Mouse (Mus musculus) liver, embryonic 15.5 days (tissue): ENCODE measurements around the gene H2-M3. TPM values are rescaled to one million over a fixed set of nuclear protein-coding genes. Genes with fewer than 3 reads are reported as not detected.

Experiments used
- ATAC-seq: fragments of 200-750 bp; cut with Nextera tagmentation; 2 replicates; pipeline ENCODE4 v1.8.0; 2017; ENCODE audit warnings: moderate number of reproducible peaks, mild to moderate bottlenecking, moderate library complexity; ENCODE audit not compliant: insufficient read depth
- H3K27ac ChIP-seq: fragments of 300-500 bp; sonication (generic); replicated peaks from 2 replicates; pipeline ENCODE4 v1.5.1; 2015; ENCODE audit warnings: mild to moderate bottlenecking, inconsistent platforms
- H3K27me3 ChIP-seq: fragments of 300-500 bp; sonication (generic); 2 replicates; pipeline ENCODE4 v1.6.1; 2015; ENCODE audit warnings: mild to moderate bottlenecking, inconsistent platforms
- H3K36me3 ChIP-seq: fragments of 300-500 bp; sonication (generic); replicated peaks from 2 replicates; pipeline ENCODE4 v1.6.1; 2015; ENCODE audit warnings: moderate library complexity, mild to moderate bottlenecking, inconsistent platforms
- H3K4me1 ChIP-seq: fragments of 300-500 bp; sonication (generic); replicated peaks from 2 replicates; pipeline ENCODE4 v1.6.1; 2015; ENCODE audit warnings: inconsistent platforms
- H3K4me2 ChIP-seq: fragments of 300-500 bp; sonication (generic); 2 replicates; pipeline ENCODE4 v1.6.1; 2015; ENCODE audit warnings: moderate library complexity, mild to moderate bottlenecking, inconsistent platforms
- H3K4me3 ChIP-seq: fragments of 300-500 bp; sonication (generic); replicated peaks from 2 replicates; pipeline ENCODE4 v1.5.1; 2015; ENCODE audit warnings: mild to moderate bottlenecking, inconsistent platforms
- H3K9ac ChIP-seq: fragments of 300-500 bp; sonication (generic); 2 replicates; pipeline ENCODE4 v1.6.1; 2015; ENCODE audit warnings: moderate library complexity, mild to moderate bottlenecking, inconsistent platforms
- H3K9me3 ChIP-seq: fragments of 300-500 bp; sonication (generic); replicated peaks from 2 replicates; pipeline ENCODE4 v1.6.1; 2016; ENCODE audit warnings: inconsistent platforms
- WGBS: fragments of 180-500 bp; shearing (Covaris S2); methylation state at CpG from one replicate; pipeline ENCODE4 v1.1.7; 2015; ENCODE audit warnings: mixed read lengths; ENCODE audit not compliant: insufficient replicate concordance; 5-methylcytosine and 5-hydroxymethylcytosine counted together
- polyA plus RNA-seq: library from polyadenylated mRNA; unstranded; fragments of >200 nt; fragmentation: Nextera tagmentation; extraction: Ambion mirVana; gene quantifications from 2 replicates; pipeline ENCODE4 v1.2.1, GENCODE M21; 2015

H2-M3 gene
- polyA plus RNA-seq, 1 experiment from 2014 or later, result 2.0 TPM

DNA sequence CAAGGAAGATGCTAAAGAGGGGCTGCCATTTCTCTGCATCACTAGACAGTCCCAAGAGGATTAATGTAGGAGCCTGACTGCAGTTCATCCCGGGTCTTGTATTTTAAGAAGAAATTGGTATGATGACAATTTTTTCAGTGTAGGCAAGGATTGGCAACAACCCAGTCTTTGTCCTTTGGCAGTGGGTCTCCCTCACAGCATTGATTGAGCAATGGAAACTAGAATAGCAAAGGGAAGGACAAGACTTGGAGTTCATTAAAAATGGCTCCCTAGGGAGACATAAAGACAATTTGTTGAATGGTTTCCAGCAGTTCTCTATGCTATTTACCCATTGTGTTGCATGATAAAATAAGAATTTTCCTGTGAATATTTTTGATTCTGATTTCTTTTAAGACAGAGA lies 10.3 kb downstream of the H2-M3 start:
- Histone ChIP-seq H3K4me3 (no peak overlapping the region), H3K9me3 (no peaks in the 10 kb centered on the region), H3K4me1 (no peaks in the 10 kb centered on the region), H3K9ac (no peak overlapping the region), H3K36me3 (no peaks in the 10 kb centered on the region), H3K4me2 (no peak overlapping the region), H3K27ac (no peak overlapping the region), H3K27me3 (no peaks in the 10 kb centered on the region)
- 64% methylated on average over 1 of the region's 1 CpGs for WGBS
- no peak for ATAC-seq

DNA sequence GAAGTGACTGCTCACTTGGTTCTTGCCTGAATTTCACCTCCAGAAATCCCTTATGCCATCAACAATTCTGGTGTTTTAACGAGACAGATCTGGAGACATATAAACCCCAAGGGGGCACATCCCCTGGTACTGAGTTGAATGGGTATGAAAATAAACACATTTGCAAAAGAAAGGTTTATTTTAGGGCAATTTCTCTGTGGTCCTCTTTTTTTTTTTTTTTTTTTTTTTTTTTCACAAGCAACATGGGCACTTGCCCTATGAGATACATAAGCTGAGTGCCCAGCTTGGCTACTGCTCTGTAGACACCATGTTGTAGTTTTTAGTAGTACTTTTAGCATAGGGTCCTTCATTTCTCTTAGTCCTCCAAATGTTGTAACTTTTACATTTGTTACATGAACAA lies 13.3 kb downstream of the H2-M3 start, which contains the start of gene Olfr99:
Gene Olfr99 (minus strand): TSS at position 101 of the 400 bp plus-strand sequence.
- Histone ChIP-seq H3K27me3 (no peaks in the 10 kb centered on the region), H3K4me3 (no peak within 1 kb of the TSS), H3K27ac (no peak within 1 kb of the TSS), H3K36me3 (no peaks in the 10 kb centered on the region), H3K9ac (no peak within 1 kb of the TSS), H3K4me2 (no peak within 1 kb of the TSS), H3K4me1 (no peaks in the 10 kb centered on the region), H3K9me3 (no peaks in the 10 kb centered on the region)
- ATAC-seq, result no peak
- 65% methylated on average over 1 of the region's 1 CpGs for WGBS

DNA sequence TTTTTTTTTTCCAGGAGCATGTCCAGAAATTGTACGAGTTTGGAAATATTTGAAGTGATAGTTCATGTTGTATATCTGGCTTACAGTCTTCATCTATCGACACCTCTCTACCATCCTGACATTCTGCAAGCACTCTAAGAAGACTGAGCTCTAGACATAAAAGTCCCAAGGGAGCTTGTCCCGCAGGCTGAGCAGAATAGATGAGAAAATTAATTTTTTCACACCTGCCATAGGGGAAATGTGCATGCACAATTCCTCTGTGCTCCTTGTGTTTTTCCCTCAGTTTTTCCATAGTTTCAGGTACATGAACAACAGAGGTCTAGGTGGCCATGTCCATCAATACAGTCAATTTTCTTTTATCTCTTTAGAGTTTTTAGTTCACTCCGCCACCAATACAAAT lies 34.2 kb downstream of the H2-M3 start, which contains the start of gene Olfr101:
Gene Olfr101 (minus strand): TSS at position 101 of the 400 bp plus-strand sequence.
- WGBS, result 63% methylated on average over 4 of the region's 4 CpGs
- ATAC-seq, result no peak
- H3K4me3 ChIP-seq, result no peak within 1 kb of the TSS
- H3K9ac ChIP-seq, result no peak within 1 kb of the TSS
- no peak within 1 kb of the TSS for H3K27ac ChIP-seq
- no peaks in the 10 kb centered on the region for H3K4me1 ChIP-seq
- H3K36me3 ChIP-seq, result no peaks in the 10 kb centered on the region
- no peak within 1 kb of the TSS for H3K4me2 ChIP-seq
- H3K9me3 ChIP-seq, result no peaks in the 10 kb centered on the region
- H3K27me3 ChIP-seq, result no peaks in the 10 kb centered on the region

DNA sequence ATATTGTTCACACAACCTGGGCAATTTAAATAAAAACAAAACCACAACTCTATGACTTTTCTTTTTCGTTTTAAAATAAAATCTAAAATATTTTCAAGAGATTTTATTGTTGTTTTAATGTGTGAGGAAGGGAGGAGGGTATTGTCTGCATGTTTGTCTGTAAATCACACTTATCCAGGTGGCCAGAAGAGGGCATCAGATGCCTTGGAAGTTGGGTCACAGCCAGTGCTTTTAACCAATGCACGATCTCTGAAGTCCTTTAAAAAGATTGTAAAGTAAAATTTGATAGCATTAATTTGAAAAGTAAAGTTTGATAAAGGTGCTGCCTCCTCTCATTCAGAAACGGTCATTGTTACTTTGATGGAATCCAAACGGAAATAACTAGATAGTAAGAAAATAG lies 38.5 kb downstream of the H2-M3 start:
- Histone ChIP-seq H3K27ac (no peak overlapping the region), H3K4me2 (no peak overlapping the region), H3K9ac (no peak overlapping the region), H3K27me3 (no peaks in the 10 kb centered on the region), H3K36me3 (no peaks in the 10 kb centered on the region), H3K9me3 (no peaks in the 10 kb centered on the region), H3K4me3 (no peak overlapping the region), H3K4me1 (no peaks in the 10 kb centered on the region)
- ATAC-seq, result no peak
- 31% methylated on average over 4 of the region's 4 CpGs for WGBS

DNA sequence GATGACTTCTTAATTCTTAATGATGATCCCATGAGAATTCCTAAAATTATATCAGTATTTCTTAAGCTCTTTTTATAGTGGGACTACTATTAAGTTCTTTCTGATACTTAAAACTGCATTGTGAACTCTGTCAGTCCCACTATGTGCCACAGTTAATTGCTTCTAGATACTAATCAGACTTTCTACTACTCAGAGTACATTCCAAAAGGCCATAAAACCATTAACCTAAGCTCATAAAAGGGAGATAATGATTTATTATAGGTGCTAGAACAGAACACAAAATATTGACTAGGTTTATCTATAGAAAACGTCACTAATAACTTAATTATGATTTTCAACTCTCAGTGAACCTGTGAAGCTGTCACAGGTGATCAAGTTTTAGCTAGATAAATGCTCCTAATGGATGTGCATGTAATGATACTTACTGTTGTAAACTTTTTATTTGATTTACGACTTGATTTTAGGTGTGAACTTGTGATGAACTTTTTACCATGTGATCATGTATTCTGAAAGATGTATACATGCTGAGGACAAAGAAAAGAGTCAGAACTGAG lies 40.2 kb downstream of the H2-M3 start:
- H3K4me1 ChIP-seq, result no peaks in the 10 kb centered on the region
- no peaks in the 10 kb centered on the region for H3K9me3 ChIP-seq
- no peak overlapping the region for H3K4me2 ChIP-seq
- H3K4me3 ChIP-seq, result no peak overlapping the region
- no peaks in the 10 kb centered on the region for H3K27me3 ChIP-seq
- H3K36me3 ChIP-seq, result no peaks in the 10 kb centered on the region
- no peak overlapping the region for H3K27ac ChIP-seq
- no peak for ATAC-seq
- 23% methylated on average over 2 of the region's 2 CpGs for WGBS
- H3K9ac ChIP-seq, result no peak overlapping the region

DNA sequence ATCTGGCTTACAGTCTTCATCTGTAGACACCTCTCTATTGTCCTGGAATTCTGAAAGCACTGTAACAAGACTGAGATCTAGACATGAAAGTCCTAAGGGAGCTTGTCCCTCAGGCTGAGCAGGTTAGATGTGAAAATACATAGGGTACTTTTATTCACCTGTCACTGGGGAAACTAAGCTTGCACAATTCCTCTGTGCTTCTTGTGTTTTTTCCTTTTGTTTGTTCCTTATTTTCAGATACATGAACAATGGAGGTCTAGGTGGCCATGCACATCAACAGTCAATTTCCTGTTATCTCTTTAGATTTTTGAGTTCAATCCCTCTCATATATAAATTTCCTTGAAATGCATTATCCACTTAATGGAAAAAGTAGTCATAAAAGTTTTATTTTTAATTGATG lies 46.9 kb downstream of the H2-M3 start, which contains the start of gene Olfr102:
Gene Olfr102 (minus strand): TSS at position 101 of the 400 bp plus-strand sequence.
- Histone ChIP-seq H3K27me3 (no peaks in the 10 kb centered on the region), H3K27ac (no peak within 1 kb of the TSS), H3K4me2 (no peak within 1 kb of the TSS), H3K4me1 (no peaks in the 10 kb centered on the region), H3K9me3 (no peaks in the 10 kb centered on the region), H3K36me3 (no peaks in the 10 kb centered on the region), H3K9ac (no peak within 1 kb of the TSS), H3K4me3 (no peak within 1 kb of the TSS)
- no peak for ATAC-seq

Other genes starting within 250 kb of the H2-M3 start
- not detected in 2 replicates for gene Mog, start 246.8 kb upstream of the H2-M3 start, polyA plus RNA-seq
- gene Gabbr1, start 224.3 kb upstream of the H2-M3 start, polyA plus RNA-seq, result 0.25 and 0.66 TPM in 2 replicates
- gene Olfr90, start 181.7 kb upstream of the H2-M3 start, polyA plus RNA-seq, result not detected in 2 replicates
- not detected in 2 replicates for gene Olfr91, start 171.9 kb upstream of the H2-M3 start, polyA plus RNA-seq
- not detected in 2 replicates for gene Olfr92, start 150.1 kb upstream of the H2-M3 start, polyA plus RNA-seq
- not detected in 2 replicates for gene Olfr93, start 108.7 kb upstream of the H2-M3 start, polyA plus RNA-seq
- not detected in 2 replicates for gene Ubd, start 76.3 kb upstream of the H2-M3 start, polyA plus RNA-seq
- gene Olfr94, start 69.2 kb upstream of the H2-M3 start, polyA plus RNA-seq, result not detected in 2 replicates
- not detected in 2 replicates for gene Olfr95, start 57.1 kb upstream of the H2-M3 start, polyA plus RNA-seq
- gene Olfr96, start 50.1 kb upstream of the H2-M3 start, polyA plus RNA-seq, result not detected in 2 replicates
- not detected in 2 replicates for gene Olfr97, start 32.9 kb upstream of the H2-M3 start, polyA plus RNA-seq
- not detected in 2 replicates for gene Olfr98, start 6.5 kb upstream of the H2-M3 start, polyA plus RNA-seq
- gene Olfr99, start 13.2 kb downstream of the H2-M3 start, polyA plus RNA-seq, result not detected in 2 replicates
- gene Olfr101, start 34.1 kb downstream of the H2-M3 start, polyA plus RNA-seq, result not detected in 2 replicates
- gene Olfr102, start 46.8 kb downstream of the H2-M3 start, polyA plus RNA-seq, result not detected in 2 replicates
- gene Olfr103, start 69.5 kb downstream of the H2-M3 start, polyA plus RNA-seq, result not detected in 2 replicates
- not detected in 2 replicates for gene Olfr104-ps, start 89.4 kb downstream of the H2-M3 start, polyA plus RNA-seq
- gene Olfr105-ps, start 108.8 kb downstream of the H2-M3 start, polyA plus RNA-seq, result not detected in 2 replicates
- not detected in 2 replicates for gene Olfr106-ps, start 120.2 kb downstream of the H2-M3 start, polyA plus RNA-seq
- not detected in 2 replicates for gene Olfr107, start 129.0 kb downstream of the H2-M3 start, polyA plus RNA-seq
- gene Olfr108, start 175.3 kb downstream of the H2-M3 start, polyA plus RNA-seq, result not detected in 2 replicates
- gene Olfr109, start 188.7 kb downstream of the H2-M3 start, polyA plus RNA-seq, result not detected in 2 replicates
- gene H2-M2, start 213.3 kb downstream of the H2-M3 start, polyA plus RNA-seq, result not detected in 2 replicates
- not detected in 2 replicates for gene Olfr110, start 222.2 kb downstream of the H2-M3 start, polyA plus RNA-seq
- not detected in 2 replicates for gene Olfr111, start 237.8 kb downstream of the H2-M3 start, polyA plus RNA-seq